Mouse (Mus musculus): ENCODE measurements around the gene Olfr15. TPM values are rescaled to one million over a fixed set of nuclear protein-coding genes. Genes with fewer than 3 reads are reported as not detected.
A peak's percentile ranks its signal among the peaks of the same experiment; 100 is the strongest.
"Not testable (repeated sequence)": the region's sequence is repeated elsewhere in the genome, so short reads cannot be mapped to it uniquely, and the experiment has no call there.

Olfr15 gene
- polyA plus RNA-seq, 1 experiment from 2014 or later: not detected

DNA sequence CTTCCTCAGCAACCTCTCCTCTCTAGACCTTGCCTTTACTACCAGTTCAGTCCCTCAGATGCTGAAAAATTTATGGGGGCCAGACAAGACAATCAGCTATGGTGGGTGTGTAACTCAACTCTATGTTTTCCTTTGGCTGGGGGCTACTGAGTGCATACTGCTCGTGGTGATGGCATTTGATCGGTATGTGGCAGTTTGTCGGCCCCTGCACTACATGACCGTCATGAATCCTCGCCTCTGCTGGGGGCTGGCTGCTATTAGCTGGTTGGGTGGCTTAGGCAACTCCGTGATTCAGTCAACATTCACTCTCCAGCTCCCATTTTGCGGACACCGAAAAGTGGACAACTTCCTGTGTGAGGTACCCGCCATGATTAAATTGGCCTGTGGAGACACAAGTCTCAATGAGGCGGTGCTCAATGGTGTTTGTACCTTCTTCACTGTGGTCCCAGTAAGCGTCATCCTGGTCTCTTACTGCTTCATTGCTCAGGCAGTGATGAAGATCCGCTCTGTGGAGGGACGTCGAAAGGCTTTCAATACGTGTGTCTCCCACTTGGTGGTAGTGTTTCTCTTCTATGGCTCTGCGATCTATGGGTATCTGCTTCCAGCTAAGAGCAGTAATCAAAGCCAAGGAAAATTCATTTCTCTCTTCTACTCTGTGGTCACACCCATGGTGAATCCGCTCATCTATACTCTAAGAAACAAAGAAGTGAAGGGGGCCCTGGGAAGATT, 8.6 kb downstream of the Olfr15 start:
- ATAC-seq (ENCODE audit: low FRiP score) (no peak), DNase-seq (ENCODE audit: low spot score) (no peak)
- Histone ChIP-seq H3K9ac (ENCODE audit: low read depth, low read length) (no peak overlapping the region), H3K4me2 (replicated peaks; ENCODE audit: low read depth, low read length) (no peak overlapping the region), H3K36me3 (ENCODE audit: control insufficient read depth, insufficient read depth, low read length) (no peaks in the 10 kb centered on the region), H3K27ac (ENCODE audit: low read depth, low read length) (no peak overlapping the region), H3K4me1 (replicated peaks; ENCODE audit: control insufficient read depth, insufficient read depth, low read length) (0 out of 2 replicates have a peak, but pooled peaks cover 2% of the 10 kb centered on the region), H3K9me3 (ENCODE audit: control insufficient read depth, low read length) (no peaks in the 10 kb centered on the region), H3K4me3 (ENCODE audit: low read depth, low read length) (no peak overlapping the region), H3K27me3 (ENCODE audit: control insufficient read depth, insufficient read depth, low read length) (no peaks in the 10 kb centered on the region)
- WGBS: 59% methylated on average over 17 of the region's 17 CpGs

DNA sequence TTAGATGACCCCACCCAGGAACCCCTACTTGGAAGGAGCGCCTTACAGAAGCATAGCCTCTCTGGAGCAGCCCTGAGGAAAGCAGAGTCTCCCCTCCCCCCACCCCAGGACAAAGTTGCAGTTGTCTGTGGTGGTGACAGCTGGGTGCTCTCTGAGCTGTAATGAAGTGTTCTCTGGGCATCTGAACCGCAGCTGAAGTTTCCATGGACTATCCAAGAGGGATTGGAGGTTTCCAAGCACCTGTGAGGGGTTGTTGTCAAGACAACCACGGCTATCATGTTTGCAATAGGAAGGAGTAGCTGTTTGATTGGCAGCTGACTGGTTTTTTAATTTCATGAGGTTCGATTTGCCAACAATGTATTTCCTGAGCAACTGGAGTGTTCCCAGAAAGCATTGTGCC, 12.3 kb downstream of the Olfr15 start:
- H3K4me3 ChIP-seq (ENCODE audit: low read depth, low read length): no peak overlapping the region
- no peak overlapping the region for H3K27ac ChIP-seq (ENCODE audit: low read depth, low read length)
- H3K36me3 ChIP-seq (ENCODE audit: control insufficient read depth, insufficient read depth, low read length): no peaks in the 10 kb centered on the region
- no peak overlapping the region for H3K9ac ChIP-seq (ENCODE audit: low read depth, low read length)
- WGBS: 40% methylated on average over 4 of the region's 4 CpGs
- no peaks in the 10 kb centered on the region for H3K27me3 ChIP-seq (ENCODE audit: control insufficient read depth, insufficient read depth, low read length)
- 0 out of 2 replicates have a peak, but pooled peaks cover 2% of the 10 kb centered on the region for H3K4me1 ChIP-seq (replicated peaks; ENCODE audit: control insufficient read depth, insufficient read depth, low read length)
- no peak overlapping the region for H3K4me2 ChIP-seq (replicated peaks; ENCODE audit: low read depth, low read length)
- ATAC-seq (ENCODE audit: low FRiP score) (no peak), DNase-seq (ENCODE audit: low spot score) (no peak)
- no peaks in the 10 kb centered on the region for H3K9me3 ChIP-seq (ENCODE audit: control insufficient read depth, low read length)

DNA sequence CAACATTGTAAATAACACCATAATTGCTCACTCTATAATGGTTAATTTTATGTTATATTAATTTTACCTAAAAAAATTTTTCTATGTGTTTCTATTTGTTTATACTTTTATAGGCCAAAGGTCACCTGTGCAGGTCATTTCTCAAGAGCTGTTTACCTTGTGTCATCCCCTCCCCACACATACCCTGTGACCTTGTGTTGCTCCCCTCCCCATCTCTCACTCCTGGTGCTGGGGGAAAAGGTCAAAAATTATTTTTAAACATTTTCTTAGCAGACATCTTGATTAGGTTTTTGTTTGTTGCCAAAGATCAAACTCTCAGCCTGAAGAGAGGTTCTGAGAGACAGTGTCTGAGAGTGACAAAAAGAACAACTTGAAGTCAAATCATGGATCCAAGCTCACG, 13.1 kb downstream of the Olfr15 start:
- H3K4me1 ChIP-seq (replicated peaks; ENCODE audit: control insufficient read depth, insufficient read depth, low read length): 0 out of 2 replicates have a peak, but pooled peaks cover 2% of the 10 kb centered on the region
- H3K27ac ChIP-seq (ENCODE audit: low read depth, low read length): no peak overlapping the region
- no peak overlapping the region for H3K4me3 ChIP-seq (ENCODE audit: low read depth, low read length)
- no peaks in the 10 kb centered on the region for H3K36me3 ChIP-seq (ENCODE audit: control insufficient read depth, insufficient read depth, low read length)
- no peak for DNase-seq (ENCODE audit: low spot score)
- no peak for ATAC-seq (ENCODE audit: low FRiP score)
- no peaks in the 10 kb centered on the region for H3K27me3 ChIP-seq (ENCODE audit: control insufficient read depth, insufficient read depth, low read length)
- H3K9me3 ChIP-seq (ENCODE audit: control insufficient read depth, low read length): no peaks in the 10 kb centered on the region
- 68% methylated on average over 1 of the region's 1 CpGs for WGBS
- H3K9ac ChIP-seq (ENCODE audit: low read depth, low read length): no peak overlapping the region
- no peak overlapping the region for H3K4me2 ChIP-seq (replicated peaks; ENCODE audit: low read depth, low read length)

DNA sequence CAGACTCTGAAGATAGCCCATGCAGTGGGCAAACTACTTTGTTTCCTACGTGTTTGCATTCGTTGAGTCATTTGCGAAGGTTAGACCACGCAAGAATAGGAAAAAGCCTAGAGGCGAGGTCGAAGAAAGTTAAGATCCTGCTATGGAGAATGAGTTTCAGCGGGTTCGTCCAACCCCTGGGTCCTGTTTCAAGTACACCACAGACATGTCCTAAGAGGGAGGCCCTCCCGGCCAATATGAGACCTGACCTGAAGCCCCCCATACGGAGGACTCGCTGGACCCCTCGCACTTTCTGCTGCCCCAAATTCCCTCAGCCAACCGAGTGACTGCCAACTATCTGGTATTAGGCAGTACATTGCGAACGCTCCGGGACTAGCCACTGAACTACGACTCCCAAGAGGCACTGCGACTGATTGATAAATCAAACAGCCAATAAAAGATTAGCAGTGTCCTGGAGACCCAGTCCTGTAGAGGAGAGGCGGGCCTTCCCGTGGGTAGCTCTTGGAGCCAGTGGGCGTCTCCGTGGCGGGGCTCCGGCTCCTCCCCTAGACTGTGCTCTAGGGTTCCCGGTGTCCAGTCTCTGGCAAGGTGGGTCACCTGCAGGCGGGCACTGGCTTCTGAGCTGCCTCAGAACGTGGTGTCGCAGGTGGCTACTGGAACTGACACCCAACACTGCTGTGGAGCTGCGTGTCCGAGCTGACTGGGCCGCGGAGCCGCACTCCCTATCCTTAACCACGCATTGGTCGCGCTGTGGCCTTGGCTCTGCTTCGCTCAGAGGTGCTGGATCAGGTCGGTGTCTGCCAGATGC, 16.2 kb downstream of the Olfr15 start, which contains the start of gene Zfp174:
Gene Zfp174, plus strand, starts transcription at position 558 of the 808 bp plus-strand sequence.
- H3K4me2 ChIP-seq (replicated peaks; ENCODE audit: low read depth, low read length): peak within 1 kb of the TSS; percentile 50
- H3K9ac ChIP-seq (ENCODE audit: low read depth, low read length): peak within 1 kb of the TSS; percentile 66
- H3K4me1 ChIP-seq (replicated peaks; ENCODE audit: control insufficient read depth, insufficient read depth, low read length): 0 out of 2 replicates have a peak, but pooled peaks cover 2% of the 10 kb centered on the region
- no peaks in the 10 kb centered on the region for H3K36me3 ChIP-seq (ENCODE audit: control insufficient read depth, insufficient read depth, low read length)
- H3K4me3 ChIP-seq (ENCODE audit: low read depth, low read length): peak within 1 kb of the TSS; percentile 63
- ATAC-seq (ENCODE audit: low FRiP score) (peak; percentile 99), DNase-seq (ENCODE audit: low spot score) (peak; percentile 95)
- 4% methylated on average over 38 of the region's 38 CpGs for WGBS
- H3K27ac ChIP-seq (ENCODE audit: low read depth, low read length): no peak within 1 kb of the TSS
- no peaks in the 10 kb centered on the region for H3K27me3 ChIP-seq (ENCODE audit: control insufficient read depth, insufficient read depth, low read length)
- no peaks in the 10 kb centered on the region for H3K9me3 ChIP-seq (ENCODE audit: control insufficient read depth, low read length)

DNA sequence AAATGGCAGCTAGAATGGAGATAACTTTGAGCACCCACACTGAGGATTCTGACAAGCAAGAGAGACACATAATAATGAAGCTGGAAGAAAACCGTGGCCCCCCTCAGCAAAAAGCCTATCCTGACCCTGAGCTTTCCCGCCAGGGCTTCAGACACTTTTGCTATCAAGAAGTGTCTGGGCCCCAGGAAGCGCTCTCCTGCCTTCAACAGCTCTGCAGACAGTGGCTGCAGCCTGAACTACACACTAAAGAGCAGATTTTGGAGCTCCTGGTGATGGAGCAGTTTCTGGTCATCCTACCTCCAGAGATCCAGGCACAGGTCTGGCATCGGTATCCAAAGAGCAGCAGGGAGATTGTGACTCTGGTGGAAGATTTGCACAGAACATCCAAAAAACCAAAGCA, 17.2 kb downstream of the Olfr15 start:
- H3K4me1 ChIP-seq (replicated peaks; ENCODE audit: control insufficient read depth, insufficient read depth, low read length): 0 out of 2 replicates have a peak, but pooled peaks cover under 1% of the 10 kb centered on the region
- H3K36me3 ChIP-seq (ENCODE audit: control insufficient read depth, insufficient read depth, low read length): no peaks in the 10 kb centered on the region
- H3K27ac ChIP-seq (ENCODE audit: low read depth, low read length): no peak overlapping the region
- H3K9ac ChIP-seq (ENCODE audit: low read depth, low read length): peak overlapping the region; percentile 66; the same call in 1 of the 2 replicates
- no peak for ATAC-seq (ENCODE audit: low FRiP score)
- DNase-seq (ENCODE audit: low spot score): no peak
- peak overlapping the region; percentile 50; the same call in 1 of the 2 replicates for H3K4me2 ChIP-seq (replicated peaks; ENCODE audit: low read depth, low read length)
- no peaks in the 10 kb centered on the region for H3K9me3 ChIP-seq (ENCODE audit: control insufficient read depth, low read length)
- H3K27me3 ChIP-seq (ENCODE audit: control insufficient read depth, insufficient read depth, low read length): no peaks in the 10 kb centered on the region
- 71% methylated on average over 4 of the region's 4 CpGs for WGBS
- peak overlapping the region; percentile 63; the same call in 1 of the 2 replicates for H3K4me3 ChIP-seq (ENCODE audit: low read depth, low read length)

DNA sequence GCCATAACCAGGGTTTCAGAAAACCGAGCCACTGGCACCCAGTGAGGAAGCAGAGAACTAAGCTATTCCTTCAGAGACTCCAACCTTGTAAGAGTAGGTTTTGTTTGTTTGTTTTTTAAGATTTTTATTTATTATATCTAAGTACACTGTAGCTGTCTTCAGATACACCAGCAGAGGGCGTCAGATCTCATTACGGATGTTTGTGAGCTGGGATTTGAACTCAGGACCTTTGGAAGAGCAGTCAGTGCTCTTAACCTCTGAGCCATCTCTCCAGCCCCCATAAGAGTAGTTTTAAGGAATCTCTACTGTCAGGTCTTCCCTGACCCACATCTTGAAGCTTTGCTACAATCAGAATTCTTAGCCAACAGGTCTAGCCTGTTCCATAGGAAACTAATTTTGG, 17.7 kb downstream of the Olfr15 start:
- Histone ChIP-seq H3K27ac (ENCODE audit: low read depth, low read length) (no peak overlapping the region), H3K27me3 (ENCODE audit: control insufficient read depth, insufficient read depth, low read length) (no peaks in the 10 kb centered on the region), H3K36me3 (ENCODE audit: control insufficient read depth, insufficient read depth, low read length) (no peaks in the 10 kb centered on the region), H3K9me3 (ENCODE audit: control insufficient read depth, low read length) (no peaks in the 10 kb centered on the region), H3K9ac (ENCODE audit: low read depth, low read length) (no peak overlapping the region), H3K4me2 (replicated peaks; ENCODE audit: low read depth, low read length) (no peak overlapping the region), H3K4me1 (replicated peaks; ENCODE audit: control insufficient read depth, insufficient read depth, low read length) (no peaks in the 10 kb centered on the region), H3K4me3 (ENCODE audit: low read depth, low read length) (no peak overlapping the region)
- 72% methylated on average over 3 of the region's 3 CpGs for whole genome bisulfite sequencing
- DNase-seq (ENCODE audit: low spot score): no peak
- no peak for ATAC-seq (ENCODE audit: low FRiP score)

DNA sequence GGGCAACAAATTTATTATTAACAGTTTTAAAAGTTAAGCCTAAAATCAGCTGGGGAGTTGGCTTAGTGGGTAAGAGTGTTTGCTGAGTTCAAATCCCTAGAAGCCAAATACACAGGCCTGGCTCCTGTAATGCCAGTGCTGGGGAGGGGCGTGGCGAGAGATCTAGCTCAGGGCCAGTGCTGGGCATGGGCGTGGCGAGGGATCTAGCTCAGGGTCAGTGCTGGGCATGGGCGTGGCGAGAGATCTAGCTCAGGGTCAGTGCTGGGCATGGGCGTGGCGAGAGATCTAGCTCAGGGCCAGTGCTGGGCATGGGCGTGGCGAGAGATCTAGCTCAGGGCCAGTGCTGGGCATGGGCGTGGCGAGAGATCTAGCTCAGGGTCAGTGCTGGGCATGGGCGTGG, 20.6 kb downstream of the Olfr15 start:
- H3K9me3 ChIP-seq (ENCODE audit: control insufficient read depth, low read length); H3K4me3 ChIP-seq (ENCODE audit: low read depth, low read length); H3K27ac ChIP-seq (ENCODE audit: low read depth, low read length); DNase-seq (ENCODE audit: low spot score); H3K27me3 ChIP-seq (ENCODE audit: control insufficient read depth, insufficient read depth, low read length); ATAC-seq (ENCODE audit: low FRiP score); H3K9ac ChIP-seq (ENCODE audit: low read depth, low read length); H3K36me3 ChIP-seq (ENCODE audit: control insufficient read depth, insufficient read depth, low read length); H3K4me1 ChIP-seq (replicated peaks; ENCODE audit: control insufficient read depth, insufficient read depth, low read length); H3K4me2 ChIP-seq (replicated peaks; ENCODE audit: low read depth, low read length): not testable (repeated sequence)
- 90% methylated on average over 11 of the region's 13 CpGs for WGBS

DNA sequence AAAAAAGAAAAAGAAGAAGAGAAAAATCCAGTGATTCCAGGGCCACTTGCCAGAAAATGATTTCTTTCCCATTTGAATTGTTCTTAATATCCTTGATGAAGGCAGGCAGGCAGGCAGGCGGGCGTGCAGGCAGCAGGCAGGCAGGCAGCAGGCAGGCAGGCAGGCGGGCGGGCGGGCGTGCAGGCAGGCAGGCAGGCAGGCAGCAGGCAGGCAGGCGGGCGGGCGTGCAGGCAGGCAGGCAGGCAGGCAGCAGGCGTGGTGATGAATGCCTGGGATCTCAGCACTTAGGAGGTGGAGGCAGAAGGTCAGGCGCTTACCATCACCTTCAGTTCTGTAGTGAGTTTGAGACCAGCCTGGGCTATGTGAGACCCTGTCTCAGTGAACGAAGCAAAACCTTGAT, 21.9 kb downstream of the Olfr15 start:
- H3K27me3 ChIP-seq (ENCODE audit: control insufficient read depth, insufficient read depth, low read length): no peaks in the 10 kb centered on the region
- no peak overlapping the region for H3K9ac ChIP-seq (ENCODE audit: low read depth, low read length)
- no peaks in the 10 kb centered on the region for H3K36me3 ChIP-seq (ENCODE audit: control insufficient read depth, insufficient read depth, low read length)
- H3K4me3 ChIP-seq (ENCODE audit: low read depth, low read length): no peak overlapping the region
- H3K4me1 ChIP-seq (replicated peaks; ENCODE audit: control insufficient read depth, insufficient read depth, low read length): no peaks in the 10 kb centered on the region
- DNase-seq (ENCODE audit: low spot score): no peak
- no peaks in the 10 kb centered on the region for H3K9me3 ChIP-seq (ENCODE audit: control insufficient read depth, low read length)
- ATAC-seq (ENCODE audit: low FRiP score): no peak
- WGBS: 24% methylated on average over 12 of the region's 12 CpGs
- no peak overlapping the region for H3K27ac ChIP-seq (ENCODE audit: low read depth, low read length)
- H3K4me2 ChIP-seq (replicated peaks; ENCODE audit: low read depth, low read length): no peak overlapping the region

Measured in hindbrain, embryonic 11.5 days (tissue).